Mouse (Mus musculus) bone marrow macrophage, adult 2 months (primary cell): ENCODE results near the gene Abtb2.

Source experiments
- CTCF ChIP-seq: IDR thresholded peaks from 2 replicates; pipeline ENCODE4 v1.5.1; 2012; ENCODE audit warnings: low read depth, mild to moderate bottlenecking, low read length, moderate library complexity
- POLR2A ChIP-seq: IDR thresholded peaks from 2 replicates; pipeline ENCODE4 v1.6.1; 2012; ENCODE audit warnings: mild to moderate bottlenecking, low read depth, low read length, borderline replicate concordance

- TF ChIP-seq POLR2A (no peak), CTCF (no peak)
Observed at GRCm38 (mm10) chr2:103581369-103581897, 15.3 kb downstream of the Abtb2 start.
